Mouse (Mus musculus) midbrain, postnatal 0 days (tissue): ENCODE results near the gene Ghsr. TPM values are rescaled to one million over a fixed set of nuclear protein-coding genes. Genes with fewer than 3 reads are reported as not detected.

Source experiments
- ATAC-seq: fragments of 200-750 bp; cut with Nextera tagmentation; 2 replicates; pipeline ENCODE4 v1.8.0; 2017; ENCODE audit warnings: moderate number of reproducible peaks, mild to moderate bottlenecking, moderate TSS enrichment, moderate library complexity; ENCODE audit not compliant: low FRiP score
- DNase-seq: peaks from one replicate; pipeline ENCODE4 v3.0.0-alpha.2; 2015; ENCODE audit warnings: low spot score
- H3K27ac ChIP-seq: fragments of 300-500 bp; sonication (generic); 2 replicates; pipeline ENCODE4 v1.5.1; 2014; ENCODE audit warnings: low read depth, mild to moderate bottlenecking, low read length, mixed read lengths
- H3K27me3 ChIP-seq: fragments of 300-500 bp; sonication (generic); 2 replicates; pipeline ENCODE4 v1.6.1; 2014; ENCODE audit warnings: low read length, control low read depth, mixed read lengths; ENCODE audit not compliant: insufficient read depth
- H3K36me3 ChIP-seq: fragments of 300-500 bp; sonication (generic); 2 replicates; pipeline ENCODE4 v1.6.1; 2014; ENCODE audit warnings: low read length, control low read depth, mixed read lengths; ENCODE audit not compliant: insufficient read depth
- H3K4me1 ChIP-seq: fragments of 300-500 bp; sonication (generic); 2 replicates; pipeline ENCODE4 v1.6.1; 2014; ENCODE audit warnings: mild to moderate bottlenecking, control low read depth, antibody characterized with exemption, low read length, mixed read lengths; ENCODE audit not compliant: insufficient read depth
- H3K4me2 ChIP-seq: fragments of 300-500 bp; sonication (generic); 2 replicates; pipeline ENCODE4 v1.6.1; 2014; ENCODE audit warnings: low read depth, mild to moderate bottlenecking, low read length, mixed read lengths; ENCODE audit not compliant: poor library complexity, severe bottlenecking
- H3K4me3 ChIP-seq: fragments of 300-500 bp; sonication (generic); 2 replicates; pipeline ENCODE4 v1.5.1; 2014; ENCODE audit warnings: low read depth, mild to moderate bottlenecking, low read length, moderate library complexity
- H3K9ac ChIP-seq: fragments of 300-500 bp; sonication (generic); replicated peaks from 2 replicates; pipeline ENCODE4 v1.6.1; 2014; ENCODE audit warnings: mild to moderate bottlenecking, low read length, moderate library complexity, mixed read lengths; ENCODE audit not compliant: poor library complexity, severe bottlenecking
- H3K9me3 ChIP-seq: fragments of 300-500 bp; sonication (generic); 2 replicates; pipeline ENCODE4 v1.6.1; 2016; ENCODE audit warnings: low read length, control low read depth
- CTCF ChIP-seq: IDR thresholded peaks from 2 replicates; pipeline ENCODE4 v1.5.1; 2016; ENCODE audit warnings: antibody characterized with exemption, mild to moderate bottlenecking
- WGBS: fragments of 180-500 bp; shearing (Covaris S2); extraction: QIAGEN DNeasy Blood & Tissue Kit; methylation state at CpG from one replicate; pipeline ENCODE4 v1.1.7; 2014; 5-methylcytosine and 5-hydroxymethylcytosine counted together
- polyA plus RNA-seq: library from polyadenylated mRNA; unstranded; fragments of >200 nt; fragmentation: Nextera tagmentation; extraction: Ambion mirVana; gene quantifications from 2 replicates; pipeline ENCODE4 v1.2.1, GENCODE M21; 2015
- total RNA-seq: library from RNA; depleted of rRNA; stranded (reverse); fragments of >200 nt; gene quantifications from 2 replicates; pipeline ENCODE4 v1.2.3, GENCODE M21; 2014

Ghsr gene
- total and polyA plus RNA-seq, 2 experiments from 2014 or later, result 0.59 to 2.5 TPM

DNA sequence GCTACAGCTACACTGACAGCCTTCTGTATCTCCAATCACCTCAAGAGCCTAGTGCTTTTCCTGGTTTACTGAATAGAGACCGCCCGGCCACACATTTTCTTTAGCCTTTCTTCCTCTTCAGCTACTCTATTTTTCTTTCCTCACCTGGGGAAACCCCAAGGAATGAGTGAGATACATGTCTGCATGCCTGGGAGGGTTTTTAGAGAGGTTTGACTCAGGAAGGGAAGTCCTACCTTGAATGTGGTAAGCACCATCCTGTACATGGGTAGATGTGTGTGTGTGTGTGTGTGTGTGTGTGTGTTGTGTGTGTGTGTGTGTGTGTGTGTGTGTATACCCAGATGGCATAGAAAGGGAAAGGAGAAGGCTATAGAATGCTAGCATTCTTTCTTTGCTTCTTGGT, 40.1 kb downstream of the Ghsr start:
- H3K4me3 ChIP-seq, result no peak overlapping the region
- ATAC-seq (no peak), DNase-seq (no peak)
- no peaks in the 10 kb centered on the region for H3K4me1 ChIP-seq
- no peaks in the 10 kb centered on the region for H3K27me3 ChIP-seq
- 93% methylated on average over 2 of the region's 2 CpGs for WGBS
- H3K36me3 ChIP-seq, result no peaks in the 10 kb centered on the region
- H3K9ac ChIP-seq, result no peak overlapping the region
- no peak overlapping the region for H3K4me2 ChIP-seq
- no peak for TF ChIP-seq CTCF
- no peak overlapping the region for H3K27ac ChIP-seq
- H3K9me3 ChIP-seq, result no peaks in the 10 kb centered on the region

DNA sequence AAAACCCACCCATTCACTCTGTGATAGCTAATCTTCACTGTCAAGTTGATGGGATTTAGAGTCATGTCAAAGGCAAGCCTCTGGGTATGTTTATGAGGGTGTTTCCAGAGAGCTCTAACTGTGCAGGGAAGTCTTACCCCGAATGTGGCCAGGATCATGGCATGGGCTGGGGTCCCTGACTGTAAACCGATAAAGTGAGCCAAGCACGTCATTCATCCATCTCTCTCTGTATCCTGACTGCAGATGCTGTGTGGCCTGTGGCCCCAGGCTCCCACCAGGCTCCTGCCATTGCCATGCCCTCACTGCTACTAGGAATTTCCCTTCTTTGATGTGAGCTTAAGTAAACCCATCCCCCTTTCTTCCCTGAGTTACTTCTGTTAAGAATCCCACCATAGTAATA, 42.4 kb downstream of the Ghsr start:
- Histone ChIP-seq H3K27ac (no peak overlapping the region), H3K4me2 (no peak overlapping the region), H3K9ac (no peak overlapping the region), H3K36me3 (no peaks in the 10 kb centered on the region), H3K27me3 (no peaks in the 10 kb centered on the region), H3K4me3 (no peak overlapping the region), H3K9me3 (no peaks in the 10 kb centered on the region), H3K4me1 (no peaks in the 10 kb centered on the region)
- WGBS, result 62% methylated on average over 3 of the region's 3 CpGs
- ATAC-seq (no peak), DNase-seq (no peak)
- no peak for TF ChIP-seq CTCF

DNA sequence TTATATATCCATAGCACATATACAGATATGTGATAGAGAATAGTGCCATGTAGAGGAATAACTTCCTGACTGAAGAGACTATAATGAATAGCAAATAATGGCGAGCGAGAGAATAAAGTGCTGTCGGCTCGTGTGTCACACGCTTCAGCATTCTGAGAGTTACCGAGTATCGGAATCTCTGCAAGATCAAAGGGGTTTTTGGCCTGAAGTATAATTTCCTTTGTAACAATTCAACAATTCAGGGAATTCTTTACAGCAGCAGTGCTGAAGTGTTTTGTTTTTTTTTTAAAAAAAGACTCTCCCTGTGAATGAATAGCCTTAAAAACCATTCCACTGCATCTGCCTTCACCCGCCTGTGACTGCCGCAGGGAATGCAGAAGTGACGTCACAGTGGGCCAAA, 45.6 kb downstream of the Ghsr start:
- Histone ChIP-seq H3K9ac (no peak overlapping the region), H3K27me3 (no peaks in the 10 kb centered on the region), H3K4me2 (no peak overlapping the region), H3K36me3 (no peaks in the 10 kb centered on the region), H3K9me3 (no peaks in the 10 kb centered on the region), H3K4me1 (no peaks in the 10 kb centered on the region), H3K4me3 (no peak overlapping the region), H3K27ac (no peak overlapping the region)
- TF ChIP-seq CTCF, result no peak
- ATAC-seq (no peak), DNase-seq (no peak)
- 47% methylated on average over 10 of the region's 10 CpGs for WGBS

DNA sequence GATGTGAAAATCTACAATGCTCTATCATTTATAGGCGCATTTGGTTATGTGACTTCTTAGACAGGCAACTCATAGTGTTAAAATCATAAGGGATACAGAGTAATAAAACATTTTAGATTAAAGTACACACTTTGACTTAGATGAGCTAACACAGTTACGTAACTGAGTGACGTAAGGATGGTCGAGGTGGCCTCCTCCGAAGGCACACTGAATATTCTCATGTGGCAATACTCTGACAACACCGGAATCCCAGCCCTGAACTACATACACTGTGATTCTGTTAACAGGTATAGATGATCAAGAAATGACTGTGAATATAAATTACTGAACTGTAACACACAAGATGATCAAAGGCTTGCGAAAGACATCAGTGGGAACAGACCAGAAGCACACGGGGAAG, 47.5 kb downstream of the Ghsr start:
- Histone ChIP-seq H3K9ac (no peak overlapping the region), H3K4me2 (no peak overlapping the region), H3K27ac (no peak overlapping the region), H3K27me3 (no peaks in the 10 kb centered on the region), H3K4me3 (no peak overlapping the region), H3K9me3 (no peaks in the 10 kb centered on the region), H3K36me3 (no peaks in the 10 kb centered on the region), H3K4me1 (no peaks in the 10 kb centered on the region)
- no peak for ATAC-seq
- DNase-seq, result no peak
- TF ChIP-seq CTCF, result no peak
- 93% methylated on average over 8 of the region's 8 CpGs for WGBS

DNA sequence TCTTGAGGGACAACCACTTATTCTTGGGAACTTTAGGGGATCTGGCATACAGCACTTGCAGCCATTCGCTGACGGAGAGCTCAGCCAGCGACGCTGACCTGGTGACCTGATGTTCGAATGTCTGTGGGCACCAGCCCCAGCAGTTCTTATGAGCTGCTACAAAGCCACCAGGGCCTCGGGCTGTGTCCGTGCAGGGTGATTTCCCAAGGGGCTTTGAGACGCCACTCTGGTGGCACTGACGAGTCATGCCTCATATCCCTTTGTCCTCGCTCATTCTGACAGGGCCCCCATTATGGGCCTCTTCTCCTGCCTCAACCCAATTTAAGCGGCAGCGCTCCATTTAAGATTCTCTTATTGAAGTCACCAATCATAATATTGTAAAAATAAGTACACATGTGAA, 50.8 kb downstream of the Ghsr start:
- H3K4me1 ChIP-seq, result no peaks in the 10 kb centered on the region
- no peaks in the 10 kb centered on the region for H3K27me3 ChIP-seq
- no peak overlapping the region for H3K4me2 ChIP-seq
- DNase-seq, result no peak
- no peaks in the 10 kb centered on the region for H3K36me3 ChIP-seq
- WGBS, result 61% methylated on average over 12 of the region's 12 CpGs
- no peak for TF ChIP-seq CTCF
- ATAC-seq, result no peak
- no peak overlapping the region for H3K27ac ChIP-seq
- no peak overlapping the region for H3K9ac ChIP-seq
- H3K9me3 ChIP-seq, result no peaks in the 10 kb centered on the region
- H3K4me3 ChIP-seq, result no peak overlapping the region

DNA sequence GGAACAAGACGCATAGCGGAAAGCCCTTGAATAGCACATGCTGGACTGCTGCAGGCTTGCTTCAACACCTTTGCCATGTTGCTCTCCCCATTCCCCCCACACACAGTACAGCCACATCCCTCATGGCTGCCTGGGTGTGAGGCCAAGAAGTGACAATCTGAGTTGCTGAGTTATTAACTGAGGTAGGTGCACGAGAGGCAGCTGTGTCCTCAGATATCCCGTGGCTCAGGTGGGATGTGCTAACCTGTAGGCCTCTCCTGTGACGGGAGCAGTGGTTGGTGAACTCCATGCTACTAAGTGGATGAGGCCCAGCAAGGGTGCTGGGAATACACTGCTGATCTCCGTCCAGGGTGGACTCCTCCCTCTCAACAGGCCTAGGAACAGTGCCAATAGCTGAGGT, 51.4 kb downstream of the Ghsr start:
- TF ChIP-seq CTCF, result no peak
- H3K27me3 ChIP-seq, result no peaks in the 10 kb centered on the region
- no peaks in the 10 kb centered on the region for H3K36me3 ChIP-seq
- no peak overlapping the region for H3K27ac ChIP-seq
- ATAC-seq, result no peak
- no peak overlapping the region for H3K4me3 ChIP-seq
- H3K4me2 ChIP-seq, result no peak overlapping the region
- no peak overlapping the region for H3K9ac ChIP-seq
- H3K4me1 ChIP-seq, result no peaks in the 10 kb centered on the region
- 90% methylated on average over 6 of the region's 6 CpGs for WGBS
- DNase-seq, result no peak
- H3K9me3 ChIP-seq, result no peaks in the 10 kb centered on the region
